In genomic region chr14:68966758-68967157, GRCm38 (mm10) we compare ENCODE assay signal across 8 mouse cellular contexts.
DNase-seq lines count a peak whose midpoint lies in the region; ATAC-seq and TF ChIP-seq lines count a peak whose summit lies in the region.

No protein-coding gene starts in this region.

- DNase-seq in gastrocnemius, adult 2 months: peak; percentile 49
- no peak for DNase-seq in gastrocnemius, postnatal 25 days
- DNase-seq in 3T3-L1 (ENCODE audit: low read depth, low spot score) (peak; percentile 77), ZHBTc4 (ENCODE audit: low read depth, low spot score) (peak; percentile 36)
- DNase-seq in cerebellum, postnatal 36 days: peak; percentile 40 to 41
- DNase-seq in induced T-regulatory cell, adult 2 months (ENCODE audit: low read depth): peak; percentile 49
- DNase-seq in lung, postnatal 36 days: peak; percentile 72
- DNase-seq in stomach, postnatal 0 days (ENCODE audit: low spot score): peak; percentile 57

- H3K9me3 ChIP-seq in stomach, postnatal 0 days (ENCODE audit: control insufficient read depth, low read length): no peaks in the 10 kb centered on the region

- no peak for TF ChIP-seq EP300 in stomach, postnatal 0 days (optimal IDR thresholded peaks at IDR 0.05)

- no peak overlapping the region for H3K27ac ChIP-seq in gastrocnemius, adult 2 months
- H3K27ac ChIP-seq in stomach, postnatal 0 days (replicated peaks): no peak overlapping the region

- no peak for ATAC-seq in stomach, postnatal 0 days (ENCODE audit: low FRiP score, low TSS enrichment)

- H3K4me2 ChIP-seq in stomach, postnatal 0 days (replicated peaks; ENCODE audit: low read depth): no peak overlapping the region

- no peak overlapping the region for H3K4me3 ChIP-seq in gastrocnemius, adult 2 months
- no peak overlapping the region for H3K4me3 ChIP-seq in stomach, postnatal 0 days (ENCODE audit: low read depth, low read length)

- intact Hi-C loops in gastrocnemius, adult 2 months (cut with DNase I): loop anchor here (1.0 kb wide), 1 partner anchor 231 kb away; no protein-coding TSS in a partner anchor

- no peaks in the 10 kb centered on the region for H3K36me3 ChIP-seq in stomach, postnatal 0 days (ENCODE audit: control insufficient read depth, insufficient read depth, low read length)

- TF ChIP-seq CTCF in gastrocnemius, adult 2 months (IDR thresholded peaks at IDR 0.05): peak; percentile 69
- peak; percentile 81 for TF ChIP-seq CTCF in stomach, postnatal 0 days (IDR thresholded peaks at IDR 0.05; ENCODE audit: low read depth)

- H3K9ac ChIP-seq in stomach, postnatal 0 days (ENCODE audit: low read length): no peak overlapping the region

- no peaks in the 10 kb centered on the region for H3K4me1 ChIP-seq in stomach, postnatal 0 days (replicated peaks; ENCODE audit: control insufficient read depth, insufficient read depth)

- H3K27me3 ChIP-seq in stomach, postnatal 0 days (ENCODE audit: control insufficient read depth, insufficient read depth, low read length): no peaks in the 10 kb centered on the region

- WGBS in stomach, postnatal 0 days: 11% methylated on average over 1 of the region's 1 CpGs
